Mouse (Mus musculus): Measurements from ENCODE around the gene Adtrp. TPM values are rescaled to one million over a fixed set of nuclear protein-coding genes. Genes with fewer than 3 reads are reported as not detected.

Gene Adtrp
- polyA plus RNA-seq, 2 experiments = 0.36 to 0.50 TPM

- Histone ChIP-seq H3K9me3 (ENCODE audit: control insufficient read depth, low read length) (no peaks in the 10 kb centered on the region), H3K9ac (replicated peaks) (no peak overlapping the region), H3K4me3 (ENCODE audit: insufficient read depth in 1 of 2, low read depth in 2 of 2, low read length in 2 of 2) (no peak overlapping the region), H3K27ac (no peak overlapping the region), H3K27me3 (ENCODE audit: control insufficient read depth, insufficient read depth, low read length) (no peaks in the 10 kb centered on the region), H3K4me1 (replicated peaks; ENCODE audit: control insufficient read depth in 2 of 2, insufficient read depth in 2 of 2, low read length in 1 of 2) (no peaks in the 10 kb centered on the region), H3K4me2 (ENCODE audit: low read depth) (no peak overlapping the region), H3K36me3 (replicated peaks; ENCODE audit: control insufficient read depth, insufficient read depth, low read depth) (no peaks in the 10 kb centered on the region)
- TF ChIP-seq EP300 (IDR thresholded peaks at IDR 0.05; ENCODE audit: low read depth) = no peak
- TF ChIP-seq CTCF (IDR thresholded peaks at IDR 0.05; ENCODE audit: low read depth) = no peak
- ATAC-seq (ENCODE audit: insufficient read depth) (no peak), DNase-seq (ENCODE audit: low read depth in 3 of 3, low spot score in 3 of 3) (no peak)
- WGBS (ENCODE audit: insufficient replicate concordance) = 62% methylated on average over 3 of the region's 3 CpGs
Observed at GRCm38 (mm10) chr13:41771061-41771460, 76.4 kb downstream of the Adtrp start.

- Histone ChIP-seq H3K9ac (replicated peaks) (no peak overlapping the region), H3K4me2 (ENCODE audit: low read depth) (no peak overlapping the region), H3K27ac (no peak overlapping the region), H3K4me3 (ENCODE audit: insufficient read depth in 1 of 2, low read depth in 2 of 2, low read length in 2 of 2) (no peak overlapping the region), H3K27me3 (ENCODE audit: control insufficient read depth, insufficient read depth, low read length) (no peaks in the 10 kb centered on the region), H3K4me1 (replicated peaks; ENCODE audit: control insufficient read depth in 2 of 2, insufficient read depth in 2 of 2, low read length in 1 of 2) (no peaks in the 10 kb centered on the region), H3K9me3 (ENCODE audit: control insufficient read depth, low read length) (no peaks in the 10 kb centered on the region), H3K36me3 (replicated peaks; ENCODE audit: control insufficient read depth, insufficient read depth, low read depth) (no peaks in the 10 kb centered on the region)
- TF ChIP-seq CTCF (IDR thresholded peaks at IDR 0.05; ENCODE audit: low read depth) = no peak
- no peak for TF ChIP-seq EP300 (IDR thresholded peaks at IDR 0.05; ENCODE audit: low read depth)
- DNase-seq (ENCODE audit: low read depth in 3 of 3, low spot score in 3 of 3) = no peak
- WGBS (ENCODE audit: insufficient replicate concordance) = 77% methylated on average over 4 of the region's 4 CpGs
- no peak for ATAC-seq (ENCODE audit: insufficient read depth)
Observed at GRCm38 (mm10) chr13:41767941-41768340, 79.5 kb downstream of the Adtrp start.

GRCm38 (mm10) chr13:41761986-41762385 lies 85.5 kb downstream of the Adtrp start:
- Histone ChIP-seq H3K27me3 (ENCODE audit: control insufficient read depth, insufficient read depth, low read length) (no peaks in the 10 kb centered on the region), H3K9ac (replicated peaks) (no peak overlapping the region), H3K4me2 (ENCODE audit: low read depth) (no peak overlapping the region), H3K9me3 (ENCODE audit: control insufficient read depth, low read length) (no peaks in the 10 kb centered on the region), H3K36me3 (replicated peaks; ENCODE audit: control insufficient read depth, insufficient read depth, low read depth) (no peaks in the 10 kb centered on the region), H3K4me1 (replicated peaks; ENCODE audit: control insufficient read depth in 2 of 2, insufficient read depth in 2 of 2, low read length in 1 of 2) (no peaks in the 10 kb centered on the region), H3K4me3 (ENCODE audit: insufficient read depth in 1 of 2, low read depth in 2 of 2, low read length in 2 of 2) (no peak overlapping the region), H3K27ac (no peak overlapping the region)
- no peak for ATAC-seq (ENCODE audit: insufficient read depth)
- TF ChIP-seq EP300 (IDR thresholded peaks at IDR 0.05; ENCODE audit: low read depth) = no peak
- TF ChIP-seq CTCF (IDR thresholded peaks at IDR 0.05; ENCODE audit: low read depth) = no peak
- WGBS (ENCODE audit: insufficient replicate concordance) = 41% methylated on average over 3 of the region's 3 CpGs
- DNase-seq (ENCODE audit: low read depth in 3 of 3, low spot score in 3 of 3) = no peak

- H3K9me3 ChIP-seq (ENCODE audit: control insufficient read depth, low read length) = no peaks in the 10 kb centered on the region
- ATAC-seq (ENCODE audit: insufficient read depth) (no peak), DNase-seq (ENCODE audit: low read depth in 3 of 3, low spot score in 3 of 3) (no peak)
- H3K27me3 ChIP-seq (ENCODE audit: control insufficient read depth, insufficient read depth, low read length) = no peaks in the 10 kb centered on the region
- H3K27ac ChIP-seq = no peak overlapping the region
- TF ChIP-seq CTCF (IDR thresholded peaks at IDR 0.05; ENCODE audit: low read depth) = no peak
- TF ChIP-seq EP300 (IDR thresholded peaks at IDR 0.05; ENCODE audit: low read depth) = no peak
- no peaks in the 10 kb centered on the region for H3K36me3 ChIP-seq (replicated peaks; ENCODE audit: control insufficient read depth, insufficient read depth, low read depth)
- H3K4me2 ChIP-seq (ENCODE audit: low read depth) = no peak overlapping the region
- WGBS (ENCODE audit: insufficient replicate concordance) = 57% methylated on average over 10 of the region's 10 CpGs
- H3K4me3 ChIP-seq (ENCODE audit: insufficient read depth in 1 of 2, low read depth in 2 of 2, low read length in 2 of 2) = no peak overlapping the region
- no peak overlapping the region for H3K9ac ChIP-seq (replicated peaks)
- no peaks in the 10 kb centered on the region for H3K4me1 ChIP-seq (replicated peaks; ENCODE audit: control insufficient read depth in 2 of 2, insufficient read depth in 2 of 2, low read length in 1 of 2)
Observed at GRCm38 (mm10) chr13:41760484-41760883, 87.0 kb downstream of the Adtrp start.

GRCm38 (mm10) chr13:41758550-41759465 lies 88.7 kb downstream of the Adtrp start:
- no peaks in the 10 kb centered on the region for H3K9me3 ChIP-seq (ENCODE audit: control insufficient read depth, low read length)
- H3K27ac ChIP-seq = no peak overlapping the region
- H3K4me3 ChIP-seq (ENCODE audit: insufficient read depth in 1 of 2, low read depth in 2 of 2, low read length in 2 of 2) = no peak overlapping the region
- ATAC-seq (ENCODE audit: insufficient read depth) (no peak), DNase-seq (ENCODE audit: low read depth in 3 of 3, low spot score in 3 of 3) (no peak)
- 61% methylated on average over 19 of the region's 19 CpGs for WGBS (ENCODE audit: insufficient replicate concordance)
- no peaks in the 10 kb centered on the region for H3K27me3 ChIP-seq (ENCODE audit: control insufficient read depth, insufficient read depth, low read length)
- no peak overlapping the region for H3K4me2 ChIP-seq (ENCODE audit: low read depth)
- no peaks in the 10 kb centered on the region for H3K36me3 ChIP-seq (replicated peaks; ENCODE audit: control insufficient read depth, insufficient read depth, low read depth)
- TF ChIP-seq EP300 (IDR thresholded peaks at IDR 0.05; ENCODE audit: low read depth) (no peak), CTCF (IDR thresholded peaks at IDR 0.05; ENCODE audit: low read depth) (no peak)
- no peak overlapping the region for H3K9ac ChIP-seq (replicated peaks)
- no peaks in the 10 kb centered on the region for H3K4me1 ChIP-seq (replicated peaks; ENCODE audit: control insufficient read depth in 2 of 2, insufficient read depth in 2 of 2, low read length in 1 of 2)

Data from liver, embryonic 14.5 days (tissue).